Mouse (Mus musculus) cortical plate, adult 2 months (tissue): ENCODE results near the gene Rgn. TPM values are rescaled to one million over a fixed set of nuclear protein-coding genes. Genes with fewer than 3 reads are reported as not detected.

ENCODE experiments used
- H3K27ac ChIP-seq: fragments of 200-500 bp; 2 replicates; pipeline ENCODE4 v1.5.1; 2012; ENCODE audit warnings: low read length, control low read depth, inconsistent platforms; ENCODE audit not compliant: insufficient read depth
- H3K4me1 ChIP-seq: fragments of 200-500 bp; 2 replicates; pipeline ENCODE4 v1.6.1; 2011; ENCODE audit warnings: low read length; ENCODE audit not compliant: control insufficient read depth, insufficient read depth
- H3K4me3 ChIP-seq: fragments of 200-500 bp; 2 replicates; pipeline ENCODE4 v1.5.1; 2011; ENCODE audit warnings: mild to moderate bottlenecking, low read length, control low read depth; ENCODE audit not compliant: insufficient read depth
- CTCF ChIP-seq: fragments of 200-500 bp; IDR thresholded peaks from 2 replicates; pipeline ENCODE4 v1.5.1; 2011; ENCODE audit warnings: mild to moderate bottlenecking, control low read depth, low read length; ENCODE audit not compliant: insufficient read depth; ENCODE audit errors: extremely low read depth
- POLR2A ChIP-seq: fragments of 200-500 bp; IDR thresholded peaks from 2 replicates; pipeline ENCODE4 v1.6.1; 2011; ENCODE audit warnings: mild to moderate bottlenecking, low read length, control low read depth; ENCODE audit not compliant: insufficient read depth; ENCODE audit errors: extremely low read depth
- polyA plus RNA-seq: library from polyadenylated mRNA; depleted of rRNA; stranded (reverse); fragments of >200 nt; gene quantifications from 2 replicates; pipeline ENCODE4 v1.2.3, GENCODE M21; 2012; rRNA removed

Gene Rgn
- polyA plus RNA-seq, 1 experiment: 0.15 TPM

DNA sequence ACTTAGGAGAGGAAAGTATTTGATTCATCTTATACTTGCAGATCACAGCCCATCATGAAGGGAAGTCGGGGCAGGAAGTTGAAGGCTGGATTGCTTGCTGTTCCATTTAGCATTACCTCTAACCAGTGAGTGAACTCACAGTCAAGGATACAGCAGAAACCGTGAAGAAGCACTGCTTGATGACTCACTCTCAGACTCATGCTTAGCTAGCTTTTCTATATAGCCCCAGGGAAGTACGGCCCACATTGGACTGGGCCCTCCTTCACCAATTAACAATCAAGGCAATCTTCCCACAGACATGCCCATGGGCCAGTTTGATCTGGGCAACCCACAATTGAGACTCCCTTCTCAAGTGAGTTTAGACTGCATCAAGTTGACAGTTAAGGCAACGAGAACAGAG, 14.4 kb downstream of the Rgn start:
- Histone ChIP-seq H3K27ac (no peak overlapping the region), H3K4me3 (no peak overlapping the region), H3K4me1 (no peaks in the 10 kb centered on the region)
- TF ChIP-seq POLR2A: no peak
- no peak for TF ChIP-seq CTCF

DNA sequence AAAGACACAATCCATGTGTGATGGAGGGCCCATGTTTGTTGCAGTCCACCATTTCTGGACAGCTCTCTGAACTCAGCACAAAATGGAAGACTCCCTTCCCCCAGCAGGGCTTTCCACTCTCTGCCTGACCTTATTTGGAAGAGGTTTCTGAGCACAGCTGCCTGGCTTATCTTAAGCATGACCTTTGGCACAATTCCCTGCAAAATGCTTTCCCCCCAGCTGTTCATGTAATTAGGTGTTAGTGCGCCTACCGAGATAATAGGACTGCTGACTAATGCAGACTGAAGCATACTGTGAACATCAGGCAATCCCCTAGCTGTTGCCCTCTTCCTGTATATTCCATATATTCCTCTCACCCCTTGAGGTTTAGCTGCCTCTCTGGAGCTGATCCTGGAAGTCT, 21.4 kb downstream of the Rgn start:
- Histone ChIP-seq H3K27ac (no peak overlapping the region), H3K4me3 (no peak overlapping the region), H3K4me1 (no peaks in the 10 kb centered on the region)
- TF ChIP-seq POLR2A: no peak
- no peak for TF ChIP-seq CTCF

DNA sequence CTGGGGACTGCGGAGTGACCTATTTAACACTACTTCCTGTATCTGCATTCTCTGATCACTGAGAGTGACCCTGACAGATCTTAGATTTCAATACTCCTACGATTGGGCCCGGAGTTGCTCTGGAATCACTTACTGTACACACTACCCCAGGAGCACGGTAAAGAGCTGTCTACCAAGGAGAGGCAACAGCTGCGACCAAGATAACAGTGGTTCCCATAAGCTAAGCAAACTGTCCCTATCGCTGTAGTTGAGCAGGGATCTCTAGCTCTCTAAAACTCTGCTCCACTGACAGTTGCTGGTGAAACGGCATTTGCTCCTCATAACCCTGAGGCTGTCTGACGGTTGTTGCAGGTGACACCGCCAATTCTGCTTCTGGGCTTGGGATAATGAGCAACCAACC, 23.1 kb downstream of the Rgn start:
- no peak overlapping the region for H3K27ac ChIP-seq
- TF ChIP-seq CTCF (no peak), POLR2A (no peak)
- no peaks in the 10 kb centered on the region for H3K4me1 ChIP-seq
- H3K4me3 ChIP-seq: no peak overlapping the region

DNA sequence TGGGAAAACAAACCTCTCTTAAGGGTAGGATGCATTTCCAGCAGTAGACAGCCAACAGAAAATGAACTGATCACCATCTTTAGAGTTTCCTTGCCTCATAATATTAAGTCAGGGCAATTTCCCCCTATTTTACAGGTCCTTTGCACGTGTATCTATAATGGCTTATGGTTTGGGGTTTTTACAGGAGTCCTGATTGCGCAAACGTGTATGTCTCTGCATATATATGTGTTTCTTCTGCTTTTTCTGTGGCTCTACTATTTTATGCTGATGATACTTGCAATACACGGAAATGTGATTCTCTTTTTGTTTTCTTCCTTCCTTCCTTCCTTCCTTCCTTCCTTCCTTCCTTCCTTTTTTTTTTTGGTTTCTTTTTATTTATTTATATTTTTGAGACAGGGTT, 24.3 kb downstream of the Rgn start:
- Histone ChIP-seq H3K4me3 (no peak overlapping the region), H3K27ac (no peak overlapping the region)
- TF ChIP-seq POLR2A: no peak
- no peak for TF ChIP-seq CTCF

DNA sequence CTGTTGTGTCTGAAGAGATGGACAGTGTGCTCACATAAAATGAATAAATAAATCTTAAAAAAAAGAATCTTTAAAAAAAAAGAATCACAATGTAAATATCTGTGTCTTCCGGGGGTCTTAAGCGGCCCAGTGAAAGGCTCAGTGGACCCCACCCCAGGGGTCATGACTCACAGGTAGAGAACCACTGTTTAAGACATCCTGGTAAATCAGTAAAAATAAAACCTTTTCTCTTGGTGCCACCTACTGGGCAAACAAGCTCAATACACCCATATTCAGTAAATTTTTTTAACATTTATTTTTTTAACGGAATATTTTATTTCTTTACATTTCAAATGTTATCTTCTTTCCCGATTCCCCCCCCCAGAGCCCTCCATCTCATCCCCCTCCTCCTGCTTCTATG, 38.4 kb downstream of the Rgn start:
- no peaks in the 10 kb centered on the region for H3K4me1 ChIP-seq
- TF ChIP-seq CTCF: no peak
- TF ChIP-seq POLR2A: no peak
- H3K27ac ChIP-seq: no peak overlapping the region
- H3K4me3 ChIP-seq: no peak overlapping the region

More for the DNA sequence above, 24.3 kb downstream of the Rgn start:
- H3K4me1 ChIP-seq: no peaks in the 10 kb centered on the region

DNA sequence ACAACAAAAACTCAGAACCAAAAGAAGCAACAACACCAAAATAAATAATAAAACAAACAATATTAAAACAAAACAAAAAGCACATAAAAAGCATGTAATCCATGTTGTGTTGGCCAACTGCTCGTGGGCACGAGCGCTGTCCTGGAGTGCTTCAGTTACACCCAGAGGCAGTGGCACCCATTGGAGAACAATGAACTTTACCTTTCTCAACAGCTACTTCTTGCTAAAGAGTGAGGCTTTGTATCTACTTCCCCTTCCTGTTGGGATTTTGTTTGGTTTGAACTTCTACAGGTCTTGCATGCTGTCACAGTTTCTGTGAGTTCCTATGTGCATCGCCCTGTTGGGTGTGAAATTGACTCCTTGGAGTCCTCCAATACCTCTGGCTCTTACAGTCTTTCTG, 58.9 kb downstream of the Rgn start:
- H3K27ac ChIP-seq: no peak overlapping the region
- H3K4me1 ChIP-seq: no peaks in the 10 kb centered on the region
- TF ChIP-seq CTCF (no peak), POLR2A (no peak)
- H3K4me3 ChIP-seq: no peak overlapping the region

Other genes with a start within 250 kb of the Rgn start
- 8.2 and 8.4 TPM in 2 replicates for gene Rp2, start 185.3 kb upstream of the Rgn start, polyA plus RNA-seq
- gene Jade3, start 124.1 kb upstream of the Rgn start, polyA plus RNA-seq: 5.0 and 5.3 TPM in 2 replicates
- gene Rbm10, start 67.7 kb downstream of the Rgn start, polyA plus RNA-seq: 52.9 and 54.3 TPM in 2 replicates
- 196 and 210 TPM in 2 replicates for gene Ndufb11, start 67.8 kb downstream of the Rgn start, polyA plus RNA-seq
- gene Uba1, start 108.5 kb downstream of the Rgn start, polyA plus RNA-seq: 254 and 256 TPM in 2 replicates
- gene Cdk16, start 138.2 kb downstream of the Rgn start, polyA plus RNA-seq: 477 and 489 TPM in 2 replicates
- gene Usp11, start 154.1 kb downstream of the Rgn start, polyA plus RNA-seq: 95.7 and 99.6 TPM in 2 replicates
- 200 and 204 TPM in 2 replicates for gene Araf, start 248.0 kb downstream of the Rgn start, polyA plus RNA-seq